Mouse (Mus musculus) neural tube, embryonic 11.5 days (tissue): ENCODE data around the gene Calcrl. TPM values are rescaled to one million over a fixed set of nuclear protein-coding genes. Genes with fewer than 3 reads are reported as not detected.

Experiments
- ATAC-seq: fragments of 200-750 bp; cut with Nextera tagmentation; 2 replicates; pipeline ENCODE4 v1.8.0; 2017; ENCODE audit warnings: moderate number of reproducible peaks, mild to moderate bottlenecking, moderate TSS enrichment, moderate library complexity; ENCODE audit not compliant: insufficient read depth, low FRiP score, low TSS enrichment
- DNase-seq: peaks from one replicate; pipeline ENCODE4 v3.0.0-alpha.2; 2015; ENCODE audit warnings: low spot score
- H3K27ac ChIP-seq: fragments of 300-500 bp; sonication (generic); 2 replicates; pipeline ENCODE4 v1.5.1; 2014; ENCODE audit warnings: low read depth, mild to moderate bottlenecking, low read length
- H3K27me3 ChIP-seq: fragments of 300-500 bp; sonication (generic); 2 replicates; pipeline ENCODE4 v1.6.1; 2014; ENCODE audit warnings: mild to moderate bottlenecking, low read length, mixed read lengths; ENCODE audit not compliant: control insufficient read depth, insufficient read depth
- H3K36me3 ChIP-seq: fragments of 300-500 bp; sonication (generic); 2 replicates; pipeline ENCODE4 v1.6.1; 2014; ENCODE audit warnings: mild to moderate bottlenecking, low read length, moderate library complexity, mixed read lengths; ENCODE audit not compliant: control insufficient read depth, insufficient read depth
- H3K4me1 ChIP-seq: fragments of 300-500 bp; sonication (generic); 2 replicates; pipeline ENCODE4 v1.6.1; 2014; ENCODE audit warnings: low read length, mixed read lengths; ENCODE audit not compliant: control insufficient read depth, insufficient read depth
- H3K4me2 ChIP-seq: fragments of 300-500 bp; sonication (generic); 2 replicates; pipeline ENCODE4 v1.6.1; 2014; ENCODE audit warnings: low read depth, mild to moderate bottlenecking, moderate library complexity
- H3K4me3 ChIP-seq: fragments of 300-500 bp; sonication (generic); 2 replicates; pipeline ENCODE4 v1.5.1; 2014; ENCODE audit warnings: low read depth, low read length
- H3K9ac ChIP-seq: fragments of 300-500 bp; sonication (generic); 2 replicates; pipeline ENCODE4 v1.6.1; 2014; ENCODE audit warnings: mild to moderate bottlenecking, low read length
- H3K9me3 ChIP-seq: fragments of 300-500 bp; sonication (generic); 2 replicates; pipeline ENCODE4 v1.6.1; 2016; ENCODE audit warnings: low read length; ENCODE audit not compliant: control insufficient read depth
- WGBS: fragments of 180-500 bp; shearing (Covaris S2); extraction: QIAGEN DNeasy Blood & Tissue Kit; methylation state at CpG from one replicate; pipeline ENCODE4 v1.1.7; 2014; 5-methylcytosine and 5-hydroxymethylcytosine counted together
- polyA plus RNA-seq: library from polyadenylated mRNA; unstranded; fragments of >200 nt; fragmentation: Nextera tagmentation; extraction: Ambion mirVana; gene quantifications from 2 replicates; pipeline ENCODE4 v1.2.1, GENCODE M21; 2014

The Calcrl gene
- 19.4 and 21.3 TPM in 2 replicates for polyA plus RNA-seq

GRCm38 (mm10) chr2:84425138-84425537, at the start of gene Calcrl:
Calcrl (minus strand) TSS chr2:84425411.
- Histone ChIP-seq H3K4me1 (no peaks in the 10 kb centered on the region), H3K27ac (no peak within 1 kb of the TSS), H3K4me3 (peak within 1 kb of the TSS; percentile 19; the same call in 1 of the 2 replicates), H3K9ac (peak within 1 kb of the TSS; percentile 29; the same call in 1 of the 2 replicates), H3K4me2 (peak within 1 kb of the TSS; percentile 37), H3K36me3 (no peaks in the 10 kb centered on the region), H3K27me3 (no peaks in the 10 kb centered on the region), H3K9me3 (no peaks in the 10 kb centered on the region)
- WGBS: 2% methylated on average over 10 of the region's 10 CpGs
- peak; percentile 68; the same call in 1 of the 2 replicates for ATAC-seq
- peak; percentile 72 for DNase-seq

GRCm38 (mm10) chr2:84474651-84475050, 49.4 kb upstream of the Calcrl start:
- H3K27ac ChIP-seq: no peak overlapping the region

GRCm38 (mm10) chr2:84473941-84474530, 48.8 kb upstream of the Calcrl start:
- WGBS: 81% methylated on average over 14 of the region's 14 CpGs
- no peaks in the 10 kb centered on the region for H3K4me1 ChIP-seq
- no peak overlapping the region for H3K9ac ChIP-seq
- ATAC-seq (no peak), DNase-seq (no peak)
- no peak overlapping the region for H3K27ac ChIP-seq
- no peak overlapping the region for H3K4me2 ChIP-seq
- H3K27me3 ChIP-seq: no peaks in the 10 kb centered on the region
- no peaks in the 10 kb centered on the region for H3K36me3 ChIP-seq
- H3K9me3 ChIP-seq: no peaks in the 10 kb centered on the region
- H3K4me3 ChIP-seq: no peak overlapping the region

More at GRCm38 (mm10) chr2:84474651-84475050, 49.4 kb upstream of the Calcrl start:
- Histone ChIP-seq H3K4me2 (no peak overlapping the region), H3K36me3 (no peaks in the 10 kb centered on the region), H3K4me3 (no peak overlapping the region), H3K4me1 (no peaks in the 10 kb centered on the region), H3K9me3 (no peaks in the 10 kb centered on the region), H3K27me3 (no peaks in the 10 kb centered on the region), H3K9ac (no peak overlapping the region)
- 13% methylated on average over 6 of the region's 6 CpGs for WGBS
- no peak for ATAC-seq
- no peak for DNase-seq

- Histone ChIP-seq H3K36me3 (no peaks in the 10 kb centered on the region), H3K27me3 (no peaks in the 10 kb centered on the region), H3K9ac (no peak overlapping the region), H3K9me3 (no peaks in the 10 kb centered on the region), H3K4me3 (no peak overlapping the region), H3K27ac (no peak overlapping the region), H3K4me2 (no peak overlapping the region), H3K4me1 (no peaks in the 10 kb centered on the region)
- 89% methylated on average over 4 of the region's 4 CpGs for WGBS
- ATAC-seq: no peak
- no peak for DNase-seq
Observed at GRCm38 (mm10) chr2:84467391-84467790, 42.2 kb upstream of the Calcrl start.

GRCm38 (mm10) chr2:84464956-84465355, 39.7 kb upstream of the Calcrl start:
- no peaks in the 10 kb centered on the region for H3K9me3 ChIP-seq
- H3K4me3 ChIP-seq: no peak overlapping the region
- no peaks in the 10 kb centered on the region for H3K4me1 ChIP-seq
- H3K27me3 ChIP-seq: no peaks in the 10 kb centered on the region
- H3K36me3 ChIP-seq: no peaks in the 10 kb centered on the region
- ATAC-seq: no peak
- no peak for DNase-seq
- H3K4me2 ChIP-seq: no peak overlapping the region
- H3K27ac ChIP-seq: no peak overlapping the region
- WGBS: 39% methylated on average over 7 of the region's 7 CpGs
- no peak overlapping the region for H3K9ac ChIP-seq

- Histone ChIP-seq H3K9me3 (no peaks in the 10 kb centered on the region), H3K27me3 (no peaks in the 10 kb centered on the region), H3K4me3 (no peak overlapping the region), H3K4me2 (no peak overlapping the region), H3K9ac (no peak overlapping the region), H3K27ac (no peak overlapping the region), H3K36me3 (no peaks in the 10 kb centered on the region), H3K4me1 (no peaks in the 10 kb centered on the region)
- ATAC-seq: no peak
- DNase-seq: no peak
- whole genome bisulfite sequencing: 87% methylated on average over 3 of the region's 3 CpGs
Observed at GRCm38 (mm10) chr2:84462411-84462810, 37.2 kb upstream of the Calcrl start.

GRCm38 (mm10) chr2:84459651-84460177, 34.5 kb upstream of the Calcrl start:
- no peak overlapping the region for H3K4me3 ChIP-seq
- H3K36me3 ChIP-seq: no peaks in the 10 kb centered on the region
- WGBS: 74% methylated on average over 11 of the region's 11 CpGs
- no peak overlapping the region for H3K4me2 ChIP-seq
- no peak overlapping the region for H3K27ac ChIP-seq
- no peaks in the 10 kb centered on the region for H3K4me1 ChIP-seq
- no peaks in the 10 kb centered on the region for H3K27me3 ChIP-seq
- no peak for DNase-seq
- H3K9me3 ChIP-seq: no peaks in the 10 kb centered on the region
- ATAC-seq: no peak
- no peak overlapping the region for H3K9ac ChIP-seq

GRCm38 (mm10) chr2:84457221-84457620, 32.0 kb upstream of the Calcrl start:
- WGBS: 87% methylated on average over 6 of the region's 6 CpGs
- no peak for ATAC-seq
- no peaks in the 10 kb centered on the region for H3K9me3 ChIP-seq
- no peak overlapping the region for H3K4me3 ChIP-seq
- H3K4me2 ChIP-seq: no peak overlapping the region
- H3K36me3 ChIP-seq: no peaks in the 10 kb centered on the region
- no peak overlapping the region for H3K27ac ChIP-seq
- H3K27me3 ChIP-seq: no peaks in the 10 kb centered on the region
- no peak overlapping the region for H3K9ac ChIP-seq
- DNase-seq: no peak
- H3K4me1 ChIP-seq: no peaks in the 10 kb centered on the region

GRCm38 (mm10) chr2:84455236-84455799, 30.1 kb upstream of the Calcrl start:
- ATAC-seq (0 out of 2 replicates have a peak, but pooled peaks have one; percentile 58), DNase-seq (peak; percentile 46)
- H3K9ac ChIP-seq: no peak overlapping the region
- no peaks in the 10 kb centered on the region for H3K9me3 ChIP-seq
- no peaks in the 10 kb centered on the region for H3K27me3 ChIP-seq
- 11% methylated on average over 5 of the region's 5 CpGs for WGBS
- H3K27ac ChIP-seq: no peak overlapping the region
- no peaks in the 10 kb centered on the region for H3K4me1 ChIP-seq
- no peak overlapping the region for H3K4me2 ChIP-seq
- no peaks in the 10 kb centered on the region for H3K36me3 ChIP-seq
- H3K4me3 ChIP-seq: no peak overlapping the region
